Comparison of ENCODE assay signal across 20 mouse cellular contexts in genomic region chr5:122334682-122335081, GRCm38 (mm10). TPM values are rescaled to one million over a fixed set of nuclear protein-coding genes. Genes with fewer than 3 reads are reported as not detected.
A peak's percentile ranks its signal among the peaks of the same experiment; 100 is the strongest.
DNase-seq lines count a peak whose midpoint lies in the region; ATAC-seq and TF ChIP-seq lines count a peak whose summit lies in the region.
"Had no signal": no experiment of that assay in that cellular context is flagged by ENCODE, and none has a peak within 500 bp of the region (broad histone marks: within the 10 kb centered on the region; RNA-seq: fewer than 3 reads in every experiment).

No protein-coding gene starts in this region.

- H3K4me2 ChIP-seq in liver, embryonic 12.5 days, result no peak overlapping the region
- H3K4me2 ChIP-seq in stomach, postnatal 0 days (replicated peaks; ENCODE audit: low read depth), result no peak overlapping the region
- H3K4me2 ChIP-seq: embryonic facial prominence, embryonic 13.5 days; forebrain, embryonic 12.5 days; heart, embryonic 11.5 days; heart, embryonic 15.5 days; hindbrain, embryonic 14.5 days had no signal

- no peak for TF ChIP-seq CTCF in liver, adult 2 months (IDR thresholded peaks at IDR 0.05; ENCODE audit: low read depth, low read length)
- TF ChIP-seq CTCF in MEL (IDR thresholded peaks at IDR 0.05 in 2 of 3, conservative IDR thresholded peaks at IDR 0.05 in 1 of 3; ENCODE audit: control insufficient read depth in 1 of 3, insufficient read depth in 1 of 3, low read depth in 2 of 3, low read length in 3 of 3, poor library complexity in 1 of 3, severe bottlenecking in 1 of 3), result no peak
- no peak for TF ChIP-seq CTCF in stomach, postnatal 0 days (IDR thresholded peaks at IDR 0.05; ENCODE audit: low read depth)

- no peak for TF ChIP-seq POLR2A in liver, adult 2 months (IDR thresholded peaks at IDR 0.05; ENCODE audit: extremely low read depth, insufficient read depth, low read length)
- no peak for TF ChIP-seq POLR2A in MEL (IDR thresholded peaks at IDR 0.05; ENCODE audit: control insufficient read depth in 1 of 2, insufficient read depth in 1 of 2, low read depth in 1 of 2, low read length in 2 of 2, poor library complexity in 1 of 2)

- H3K9me3 ChIP-seq in liver, embryonic 12.5 days (replicated peaks), result no peaks in the 10 kb centered on the region
- H3K9me3 ChIP-seq in MEL (replicated peaks; ENCODE audit: insufficient read depth, low read length), result no peaks in the 10 kb centered on the region
- H3K9me3 ChIP-seq in stomach, postnatal 0 days (ENCODE audit: control insufficient read depth, low read length), result no peaks in the 10 kb centered on the region
- H3K9me3 ChIP-seq: embryonic facial prominence, embryonic 13.5 days; forebrain, embryonic 12.5 days; heart, embryonic 15.5 days had no signal

- DNase-seq in liver, adult 2 months (ENCODE audit: extremely low read depth, low read depth, low spot score), result peak; percentile 56
- peak; percentile 15 for DNase-seq in MEL (ENCODE audit: low read depth, low spot score)
- DNase-seq in stomach, postnatal 0 days (ENCODE audit: low spot score), result no peak
- peak; percentile 55 for DNase-seq in thymus, postnatal 25 days
- DNase-seq in cerebellum, adult 8-10 months, result no peak
- DNase-seq in gastrocnemius, adult 8-10 months (ENCODE audit: low spot score in 2 of 2), result no peak
- DNase-seq: adrenal gland, adult 2 months; cerebellum, adult 11 months; cerebellum, adult 9-10 months; gastrocnemius, postnatal 14 days; heart, adult 2 months; heart, postnatal 14 days had no signal

- H3K9ac ChIP-seq in liver, adult 2 months (ENCODE audit: low read depth, low read length), result no peak overlapping the region
- H3K9ac ChIP-seq in liver, embryonic 12.5 days, result no peak overlapping the region
- no peak overlapping the region for H3K9ac ChIP-seq in MEL (ENCODE audit: control insufficient read depth, low read depth, low read length, poor library complexity, severe bottlenecking)
- no peak overlapping the region for H3K9ac ChIP-seq in stomach, postnatal 0 days (ENCODE audit: low read length)
- H3K9ac ChIP-seq: embryonic facial prominence, embryonic 13.5 days; forebrain, embryonic 12.5 days; heart, embryonic 15.5 days; hindbrain, embryonic 14.5 days had no signal

- no peak overlapping the region for H3K27ac ChIP-seq in liver, adult 2 months (replicated peaks; ENCODE audit: insufficient read depth, low read depth, low read length)
- no peak overlapping the region for H3K27ac ChIP-seq in liver, embryonic 12.5 days
- H3K27ac ChIP-seq in MEL (ENCODE audit: control insufficient read depth, low read depth, low read length), result no peak overlapping the region
- no peak overlapping the region for H3K27ac ChIP-seq in stomach, postnatal 0 days (replicated peaks)
- H3K27ac ChIP-seq: embryonic facial prominence, embryonic 13.5 days; forebrain, embryonic 12.5 days; heart, adult 2 months; heart, embryonic 15.5 days; hindbrain, embryonic 14.5 days had no signal

- H3K36me3 ChIP-seq in liver, adult 2 months (ENCODE audit: control insufficient read depth, insufficient read depth, low read length), result no peaks in the 10 kb centered on the region
- no peaks in the 10 kb centered on the region for H3K36me3 ChIP-seq in liver, embryonic 12.5 days
- H3K36me3 ChIP-seq in MEL (ENCODE audit: control insufficient read depth in 1 of 2, insufficient read depth in 2 of 2, low read length in 2 of 2), result no peaks in the 10 kb centered on the region; a peak in 1 of 4 replicates
- no peaks in the 10 kb centered on the region for H3K36me3 ChIP-seq in stomach, postnatal 0 days (ENCODE audit: control insufficient read depth, insufficient read depth, low read length)
- H3K36me3 ChIP-seq: embryonic facial prominence, embryonic 13.5 days; forebrain, embryonic 12.5 days; heart, embryonic 15.5 days had no signal

- no peak for TF ChIP-seq RAD21 in MEL (IDR thresholded peaks at IDR 0.05; ENCODE audit: low read depth, low read length)

- no peak for ATAC-seq in liver, embryonic 12.5 days
- peak; percentile 69 for ATAC-seq in stomach, postnatal 0 days (ENCODE audit: low FRiP score, low TSS enrichment)
- ATAC-seq in megakaryocyte, adult 5-6 weeks (ENCODE audit: poor library complexity, severe bottlenecking), result no peak
- ATAC-seq: forebrain, embryonic 16.5 days had no signal

- no peak overlapping the region for H3K4me3 ChIP-seq in liver, adult 2 months (ENCODE audit: insufficient read depth, low read depth, low read length)
- no peak overlapping the region for H3K4me3 ChIP-seq in liver, embryonic 12.5 days
- H3K4me3 ChIP-seq in MEL (ENCODE audit: control insufficient read depth in 1 of 2, insufficient read depth in 1 of 2, low read depth in 2 of 2, low read length in 2 of 2), result no peak overlapping the region
- no peak overlapping the region for H3K4me3 ChIP-seq in stomach, postnatal 0 days (ENCODE audit: low read depth, low read length)
- H3K4me3 ChIP-seq: embryonic facial prominence, embryonic 13.5 days; forebrain, embryonic 12.5 days; heart, adult 2 months; heart, embryonic 15.5 days had no signal

- 35% methylated on average over 3 of the region's 3 CpGs for WGBS in liver, adult 2 months
- WGBS in liver, embryonic 12.5 days (ENCODE audit: insufficient replicate concordance), result 46% methylated on average over 3 of the region's 3 CpGs
- WGBS in stomach, postnatal 0 days, result 79% methylated on average over 2 of the region's 3 CpGs

- no peaks in the 10 kb centered on the region for H3K79me2 ChIP-seq in liver, adult 2 months (ENCODE audit: control insufficient read depth, insufficient read depth, low read length)
- H3K79me2 ChIP-seq in MEL (ENCODE audit: control insufficient read depth, insufficient read depth, low read length, poor library complexity), result no peaks in the 10 kb centered on the region

- no peaks in the 10 kb centered on the region for H3K4me1 ChIP-seq in liver, adult 2 months (ENCODE audit: control insufficient read depth, insufficient read depth, low read length)
- peaks cover 4% of the 10 kb centered on the region; the same call in 1 of the 2 replicates for H3K4me1 ChIP-seq in liver, embryonic 12.5 days
- H3K4me1 ChIP-seq in MEL (ENCODE audit: control insufficient read depth in 1 of 2, insufficient read depth in 2 of 2, low read length in 2 of 2), result no peaks in the 10 kb centered on the region
- no peaks in the 10 kb centered on the region for H3K4me1 ChIP-seq in stomach, postnatal 0 days (replicated peaks; ENCODE audit: control insufficient read depth, insufficient read depth)
- H3K4me1 ChIP-seq: embryonic facial prominence, embryonic 13.5 days; forebrain, embryonic 12.5 days; heart, embryonic 15.5 days had no signal

- no peaks in the 10 kb centered on the region for H3K27me3 ChIP-seq in liver, adult 2 months (ENCODE audit: control insufficient read depth, insufficient read depth, low read length)
- H3K27me3 ChIP-seq in liver, embryonic 12.5 days (replicated peaks), result no peaks in the 10 kb centered on the region
- H3K27me3 ChIP-seq in MEL (ENCODE audit: control insufficient read depth in 1 of 2, insufficient read depth in 2 of 2, low read length in 2 of 2), result no peaks in the 10 kb centered on the region
- H3K27me3 ChIP-seq in stomach, postnatal 0 days (ENCODE audit: control insufficient read depth, insufficient read depth, low read length), result no peaks in the 10 kb centered on the region
- H3K27me3 ChIP-seq: embryonic facial prominence, embryonic 13.5 days; forebrain, embryonic 12.5 days; heart, embryonic 15.5 days had no signal

- no peak for TF ChIP-seq EP300 in MEL (IDR thresholded peaks at IDR 0.05; ENCODE audit: low read depth in 1 of 2, low read length in 2 of 2)
- no peak for TF ChIP-seq EP300 in stomach, postnatal 0 days (optimal IDR thresholded peaks at IDR 0.05)

RNA-seq across cellular contexts. Expression of gene Rad9b, which starts 19.4 kb away (rescaled TPM):
- total RNA-seq in liver, adult 2 months (2014; rRNA removed), result 3.8 and 4.5 TPM in 2 replicates
- polyA plus RNA-seq in liver, adult 2 months (2012; rRNA removed), result 1.00 and 1.5 TPM in 2 replicates
- polyA plus RNA-seq in liver, embryonic 12.5 days (2016; fragmentation: Nextera tagmentation; extraction: Ambion mirVana), result 4.7 and 6.1 TPM in 2 replicates
- total RNA-seq in MEL (2012; rRNA removed), result 7.3 and 9.1 TPM in 2 replicates
- polyA plus RNA-seq in MEL (2012; ENCODE audit: insufficient read depth in 1 of 2, insufficient read length in 2 of 2, low read depth in 1 of 2, low replicate concordance in 2 of 2, missing spikeins in 1 of 2), result 10 to 100 TPM in 1 of 2 experiments, not detected in 1; 11.1 TPM
- polyA plus RNA-seq in stomach, postnatal 0 days (2015; fragmentation: Nextera tagmentation; extraction: Ambion mirVana), result 5.2 and 5.3 TPM in 2 replicates
- under 1 TPM; 0.13 to 0.63 (median 0.42) TPM for total RNA-seq in gastrocnemius, adult 8-10 months (2022)
- total RNA-seq in megakaryocyte, adult 5-6 weeks (2015), result 0.82 and 1.6 TPM in 2 replicates
- total RNA-seq in megakaryocyte, adult 5-6 weeks (2017), result 1.5 and 2.6 TPM in 2 replicates

RNA-seq across cellular contexts. Expression of gene Vps29, which starts 19.5 kb away (rescaled TPM):
- 52.8 and 58.8 TPM in 2 replicates for total RNA-seq in liver, adult 2 months (2014; rRNA removed)
- polyA plus RNA-seq in liver, adult 2 months (2012; rRNA removed), result 24.9 and 27.9 TPM in 2 replicates
- polyA plus RNA-seq in liver, embryonic 12.5 days (2016; fragmentation: Nextera tagmentation; extraction: Ambion mirVana), result 133 and 137 TPM in 2 replicates
- 91.9 and 92.1 TPM in 2 replicates for total RNA-seq in MEL (2012; rRNA removed)
- 100 to 1,000 TPM; 101 to 424 TPM for polyA plus RNA-seq in MEL (2012; ENCODE audit: insufficient read depth in 1 of 2, insufficient read length in 2 of 2, low read depth in 1 of 2, low replicate concordance in 2 of 2, missing spikeins in 1 of 2)
- polyA plus RNA-seq in stomach, postnatal 0 days (2015; fragmentation: Nextera tagmentation; extraction: Ambion mirVana), result 187 and 191 TPM in 2 replicates
- 10 to 100 TPM; 44.0 to 51.2 (median 46.4) TPM for total RNA-seq in gastrocnemius, adult 8-10 months (2022)
- 131 and 151 TPM in 2 replicates for total RNA-seq in megakaryocyte, adult 5-6 weeks (2015)
- total RNA-seq in megakaryocyte, adult 5-6 weeks (2017), result 83.5 and 101 TPM in 2 replicates

RNA-seq across cellular contexts. Expression of gene Gpn3, which starts 37.0 kb away (rescaled TPM):
- total RNA-seq in liver, adult 2 months (2014; rRNA removed), result 14.1 and 18.4 TPM in 2 replicates
- polyA plus RNA-seq in liver, adult 2 months (2012; rRNA removed), result 23.5 and 24.6 TPM in 2 replicates
- 80.3 and 85.1 TPM in 2 replicates for polyA plus RNA-seq in liver, embryonic 12.5 days (2016; fragmentation: Nextera tagmentation; extraction: Ambion mirVana)
- total RNA-seq in MEL (2012; rRNA removed), result 81.1 and 85.6 TPM in 2 replicates
- polyA plus RNA-seq in MEL (2012; ENCODE audit: insufficient read depth in 1 of 2, insufficient read length in 2 of 2, low read depth in 1 of 2, low replicate concordance in 2 of 2, missing spikeins in 1 of 2), result 10 to 100 TPM in 1 of 2 experiments, not detected in 1; 89.9 TPM
- polyA plus RNA-seq in stomach, postnatal 0 days (2015; fragmentation: Nextera tagmentation; extraction: Ambion mirVana), result 40.5 and 41.5 TPM in 2 replicates
- 10 to 100 TPM; 29.1 to 36.2 (median 32.2) TPM for total RNA-seq in gastrocnemius, adult 8-10 months (2022)
- 27.0 and 32.5 TPM in 2 replicates for total RNA-seq in megakaryocyte, adult 5-6 weeks (2015)
- total RNA-seq in megakaryocyte, adult 5-6 weeks (2017), result 18.5 and 19.7 TPM in 2 replicates

RNA-seq across cellular contexts. Expression of gene Fam216a, which starts 37.5 kb away (rescaled TPM):
- 3.4 and 4.2 TPM in 2 replicates for total RNA-seq in liver, adult 2 months (2014; rRNA removed)
- 2.8 and 3.4 TPM in 2 replicates for polyA plus RNA-seq in liver, adult 2 months (2012; rRNA removed)
- polyA plus RNA-seq in liver, embryonic 12.5 days (2016; fragmentation: Nextera tagmentation; extraction: Ambion mirVana), result 29.6 and 31.6 TPM in 2 replicates
- total RNA-seq in MEL (2012; rRNA removed), result 68.9 and 73.8 TPM in 2 replicates
- polyA plus RNA-seq in MEL (2012; ENCODE audit: insufficient read depth in 1 of 2, insufficient read length in 2 of 2, low read depth in 1 of 2, low replicate concordance in 2 of 2, missing spikeins in 1 of 2), result 100 to 1,000 TPM in 1 of 2 experiments, not detected in 1; 100 TPM
- polyA plus RNA-seq in stomach, postnatal 0 days (2015; fragmentation: Nextera tagmentation; extraction: Ambion mirVana), result 23.8 and 26.0 TPM in 2 replicates
- 1 to 10 TPM; 4.9 to 5.3 (median 5.2) TPM for total RNA-seq in gastrocnemius, adult 8-10 months (2022)
- 7.2 and 7.6 TPM in 2 replicates for total RNA-seq in megakaryocyte, adult 5-6 weeks (2015)
- total RNA-seq in megakaryocyte, adult 5-6 weeks (2017), result 9.4 and 10.5 TPM in 2 replicates

RNA-seq across cellular contexts. Expression of gene Pptc7, which starts 50.5 kb away (rescaled TPM):
- total RNA-seq in liver, adult 2 months (2014; rRNA removed), result 16.3 and 17.6 TPM in 2 replicates
- 8.7 and 9.5 TPM in 2 replicates for polyA plus RNA-seq in liver, adult 2 months (2012; rRNA removed)
- 6.1 and 6.8 TPM in 2 replicates for polyA plus RNA-seq in liver, embryonic 12.5 days (2016; fragmentation: Nextera tagmentation; extraction: Ambion mirVana)
- total RNA-seq in MEL (2012; rRNA removed), result 16.0 and 17.3 TPM in 2 replicates
- 10 to 100 TPM in 1 of 2 experiments, not detected in 1; 22.3 TPM for polyA plus RNA-seq in MEL (2012; ENCODE audit: insufficient read depth in 1 of 2, insufficient read length in 2 of 2, low read depth in 1 of 2, low replicate concordance in 2 of 2, missing spikeins in 1 of 2)
- 7.8 and 8.2 TPM in 2 replicates for polyA plus RNA-seq in stomach, postnatal 0 days (2015; fragmentation: Nextera tagmentation; extraction: Ambion mirVana)
- 100 to 1,000 TPM in 2 of 4 experiments, 10 to 100 TPM in 2; 91.8 to 110 (median 100.0) TPM for total RNA-seq in gastrocnemius, adult 8-10 months (2022)
- total RNA-seq in megakaryocyte, adult 5-6 weeks (2015), result 18.6 and 18.8 TPM in 2 replicates
- total RNA-seq in megakaryocyte, adult 5-6 weeks (2017), result 19.9 and 22.0 TPM in 2 replicates

Comparison
In these comparisons a context has a peak if more than half of its experiments do, and no peak if none do; other contexts are left out.
1. DNase-seq: peak in liver, adult 2 months (single experiment), MEL (single experiment) and thymus, postnatal 25 days (single experiment); none in stomach, postnatal 0 days (single experiment), cerebellum, adult 8-10 months (single experiment) and gastrocnemius, adult 8-10 months (0 of 2).